Mouse (Mus musculus) hindbrain, postnatal 0 days (tissue): Measurements from ENCODE around the gene Parm1. TPM values are rescaled to one million over a fixed set of nuclear protein-coding genes. Genes with fewer than 3 reads are reported as not detected.
A peak's percentile ranks its signal among the peaks of the same experiment; 100 is the strongest.

Experiments used
- ATAC-seq: fragments of 200-750 bp; cut with Nextera tagmentation; 2 replicates; pipeline ENCODE4 v1.8.0; 2017; ENCODE audit warnings: mild to moderate bottlenecking, moderate TSS enrichment, moderate library complexity
- DNase-seq: peaks from one replicate; pipeline ENCODE4 v3.0.0-alpha.2; 2015; ENCODE audit warnings: low spot score
- H3K27ac ChIP-seq: fragments of 300-500 bp; sonication (generic); 2 replicates; pipeline ENCODE4 v1.5.1; 2014; ENCODE audit warnings: mild to moderate bottlenecking
- H3K27me3 ChIP-seq: fragments of 300-500 bp; sonication (generic); 2 replicates; pipeline ENCODE4 v1.6.1; 2014; ENCODE audit warnings: low read length, mixed read lengths; ENCODE audit not compliant: insufficient read depth
- H3K36me3 ChIP-seq: fragments of 300-500 bp; sonication (generic); 2 replicates; pipeline ENCODE4 v1.6.1; 2014; ENCODE audit warnings: low read length, mixed read lengths; ENCODE audit not compliant: insufficient read depth
- H3K4me1 ChIP-seq: fragments of 300-500 bp; sonication (generic); 2 replicates; pipeline ENCODE4 v1.6.1; 2014; ENCODE audit warnings: antibody characterized with exemption, low read length, mixed read lengths; ENCODE audit not compliant: insufficient read depth
- H3K4me2 ChIP-seq: fragments of 300-500 bp; sonication (generic); 2 replicates; pipeline ENCODE4 v1.6.1; 2014; ENCODE audit warnings: low read depth, mild to moderate bottlenecking, low read length, moderate library complexity, mixed read lengths
- H3K4me3 ChIP-seq: fragments of 300-500 bp; sonication (generic); 2 replicates; pipeline ENCODE4 v1.5.1; 2014; ENCODE audit warnings: low read length
- H3K9ac ChIP-seq: fragments of 300-500 bp; sonication (generic); replicated peaks from 2 replicates; pipeline ENCODE4 v1.6.1; 2014; ENCODE audit warnings: mild to moderate bottlenecking, low read length, moderate library complexity, mixed read lengths
- H3K9me3 ChIP-seq: fragments of 300-500 bp; sonication (generic); 2 replicates; pipeline ENCODE4 v1.6.1; 2016; ENCODE audit warnings: low read length, mixed read lengths
- CTCF ChIP-seq: IDR thresholded peaks from 2 replicates; pipeline ENCODE4 v1.5.1; 2016; ENCODE audit warnings: antibody characterized with exemption, control low read depth, low read depth
- WGBS: fragments of 180-500 bp; shearing (Covaris S2); extraction: QIAGEN DNeasy Blood & Tissue Kit; methylation state at CpG from one replicate; pipeline ENCODE4 v1.1.7; 2014; 5-methylcytosine and 5-hydroxymethylcytosine counted together
- polyA plus RNA-seq: library from polyadenylated mRNA; unstranded; fragments of >200 nt; fragmentation: Nextera tagmentation; extraction: Ambion mirVana; gene quantifications from 2 replicates; pipeline ENCODE4 v1.2.1, GENCODE M21; 2015
- total RNA-seq: library from RNA; depleted of rRNA; stranded (reverse); fragments of >200 nt; gene quantifications from 2 replicates; pipeline ENCODE4 v1.2.3, GENCODE M21; 2014; rRNA removed

The Parm1 gene
- total RNA-seq: 7.7 and 9.6 TPM in 2 replicates
- polyA plus RNA-seq: 8.1 and 8.4 TPM in 2 replicates

DNA sequence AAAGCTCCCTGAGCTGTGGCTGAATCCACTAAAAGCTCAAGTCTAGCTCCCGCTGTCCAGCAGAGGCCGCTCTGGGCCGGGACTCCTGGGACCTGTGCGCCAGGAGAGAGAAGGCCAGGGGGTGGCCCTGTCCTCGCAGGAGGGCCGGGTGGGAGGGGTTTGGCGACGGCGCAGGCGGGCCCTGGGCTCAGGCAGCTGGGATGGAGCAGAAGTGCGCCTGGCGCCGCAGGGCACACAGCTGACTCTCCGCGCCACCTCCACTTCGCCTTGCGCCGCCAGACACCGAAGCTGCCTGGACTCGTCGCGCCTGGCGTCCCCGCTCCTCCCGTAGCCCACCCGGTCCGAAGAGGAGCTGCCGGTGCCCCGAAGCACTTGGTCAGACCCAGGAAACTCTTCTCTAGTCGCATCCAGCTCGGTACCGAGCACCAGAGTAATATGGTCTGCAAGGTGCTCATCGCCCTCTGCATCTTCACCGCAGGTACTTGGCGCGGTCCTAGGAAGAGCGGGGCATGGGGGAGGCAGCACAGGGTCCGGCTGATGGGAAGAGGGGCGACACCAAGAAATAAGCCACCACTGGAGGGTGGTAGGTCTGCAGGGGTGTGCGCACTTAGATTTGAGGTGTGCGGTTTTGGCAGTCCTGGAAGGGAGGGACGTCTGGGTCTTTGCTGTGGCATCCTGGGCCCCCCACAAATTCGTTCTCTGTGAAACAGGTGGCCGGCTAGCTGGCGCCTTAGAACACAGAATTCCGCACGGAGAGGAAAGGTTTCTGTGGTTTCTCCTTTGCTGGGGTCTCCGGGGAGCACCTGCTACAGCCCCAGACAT is at the start of gene Parm1:
Gene Parm1, plus strand, starts transcription at position 136 of the 822 bp plus-strand sequence.
- ATAC-seq (peak; percentile 95), DNase-seq (peak; percentile 90)
- Histone ChIP-seq H3K4me2 (peak within 1 kb of the TSS; percentile 87), H3K36me3 (no peaks in the 10 kb centered on the region), H3K27me3 (no peaks in the 10 kb centered on the region), H3K4me3 (peak within 1 kb of the TSS; percentile 41), H3K9ac (peak within 1 kb of the TSS; percentile 35), H3K9me3 (no peaks in the 10 kb centered on the region), H3K4me1 (peaks cover 9% of the 10 kb centered on the region), H3K27ac (no peak within 1 kb of the TSS)
- TF ChIP-seq CTCF: peak; percentile 77
- 2% methylated on average over 46 of the region's 48 CpGs for WGBS

DNA sequence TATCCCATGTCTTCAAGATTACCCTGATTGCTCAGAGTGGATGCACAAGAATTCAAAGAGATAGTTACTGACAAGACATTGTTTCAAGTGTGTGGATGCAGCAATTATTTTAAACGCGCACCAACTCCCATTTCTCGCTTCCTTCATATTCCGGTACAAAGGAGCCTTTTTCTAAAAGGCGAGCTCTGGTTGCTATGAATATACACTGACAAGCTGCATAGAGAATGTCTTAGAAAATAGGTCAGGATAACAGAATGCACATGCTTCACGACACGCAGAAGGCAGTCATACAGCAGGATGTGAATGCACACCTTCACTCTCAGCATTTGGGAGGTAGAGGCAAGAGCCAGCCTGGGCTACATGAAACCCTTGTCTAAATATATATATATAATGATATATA is 42.2 kb upstream of the Parm1 start:
- H3K27me3 ChIP-seq: no peaks in the 10 kb centered on the region
- no peaks in the 10 kb centered on the region for H3K36me3 ChIP-seq
- H3K4me3 ChIP-seq: no peak overlapping the region
- H3K9me3 ChIP-seq: no peaks in the 10 kb centered on the region
- ATAC-seq (no peak), DNase-seq (peak; percentile 8)
- no peak overlapping the region for H3K9ac ChIP-seq
- no peak for TF ChIP-seq CTCF
- H3K4me2 ChIP-seq: no peak overlapping the region
- no peak overlapping the region for H3K27ac ChIP-seq
- H3K4me1 ChIP-seq: no peaks in the 10 kb centered on the region
- WGBS: 84% methylated on average over 7 of the region's 7 CpGs

DNA sequence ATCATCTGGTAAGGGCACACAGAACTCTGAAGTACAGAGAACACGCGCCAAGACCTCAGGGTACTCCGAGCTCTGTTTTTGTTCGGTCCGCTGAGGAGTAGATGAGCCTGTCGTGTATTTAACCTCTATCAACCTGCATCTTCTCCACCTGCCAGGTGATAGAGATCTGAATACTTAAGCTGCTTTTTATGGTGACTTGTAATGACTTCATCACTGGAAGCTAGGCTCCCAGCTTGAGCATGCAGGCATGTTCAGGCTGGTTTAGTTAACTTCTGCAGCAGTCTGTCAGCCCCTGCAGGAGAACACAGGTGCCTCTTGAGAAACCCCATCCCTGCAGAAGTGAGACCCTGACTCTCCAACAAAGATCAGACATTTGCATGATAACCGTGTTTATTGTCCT is 40.6 kb upstream of the Parm1 start:
- TF ChIP-seq CTCF: no peak
- WGBS: 83% methylated on average over 7 of the region's 7 CpGs
- Histone ChIP-seq H3K4me2 (no peak overlapping the region), H3K4me1 (no peaks in the 10 kb centered on the region), H3K9me3 (no peaks in the 10 kb centered on the region), H3K27ac (no peak overlapping the region), H3K27me3 (no peaks in the 10 kb centered on the region), H3K9ac (no peak overlapping the region), H3K4me3 (no peak overlapping the region), H3K36me3 (no peaks in the 10 kb centered on the region)
- ATAC-seq: no peak
- DNase-seq: no peak

DNA sequence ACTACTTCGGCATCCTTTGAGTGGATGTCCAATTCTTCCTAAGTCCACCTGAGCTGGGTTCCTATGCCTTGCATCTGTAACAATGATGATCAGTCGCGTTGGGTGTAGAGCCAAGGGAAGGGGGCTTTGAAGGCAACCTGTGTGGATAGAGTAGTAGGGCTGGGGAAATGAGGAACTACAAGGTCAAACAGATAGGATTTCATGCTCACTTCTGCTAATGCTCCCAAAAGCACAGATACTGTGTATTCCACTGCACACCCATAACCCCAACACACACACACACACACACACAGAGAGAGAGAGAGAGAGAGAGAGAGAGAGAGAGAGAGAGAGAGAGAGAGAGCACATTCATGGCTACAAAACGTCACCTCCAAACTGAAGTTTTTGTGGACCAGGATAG is 38.7 kb upstream of the Parm1 start:
- no peaks in the 10 kb centered on the region for H3K36me3 ChIP-seq
- no peak for TF ChIP-seq CTCF
- H3K27me3 ChIP-seq: no peaks in the 10 kb centered on the region
- DNase-seq: no peak
- H3K9me3 ChIP-seq: no peaks in the 10 kb centered on the region
- H3K4me1 ChIP-seq: no peaks in the 10 kb centered on the region
- H3K9ac ChIP-seq: no peak overlapping the region
- WGBS: 90% methylated on average over 4 of the region's 4 CpGs
- H3K4me3 ChIP-seq: no peak overlapping the region
- H3K27ac ChIP-seq: no peak overlapping the region
- no peak overlapping the region for H3K4me2 ChIP-seq
- ATAC-seq: no peak

DNA sequence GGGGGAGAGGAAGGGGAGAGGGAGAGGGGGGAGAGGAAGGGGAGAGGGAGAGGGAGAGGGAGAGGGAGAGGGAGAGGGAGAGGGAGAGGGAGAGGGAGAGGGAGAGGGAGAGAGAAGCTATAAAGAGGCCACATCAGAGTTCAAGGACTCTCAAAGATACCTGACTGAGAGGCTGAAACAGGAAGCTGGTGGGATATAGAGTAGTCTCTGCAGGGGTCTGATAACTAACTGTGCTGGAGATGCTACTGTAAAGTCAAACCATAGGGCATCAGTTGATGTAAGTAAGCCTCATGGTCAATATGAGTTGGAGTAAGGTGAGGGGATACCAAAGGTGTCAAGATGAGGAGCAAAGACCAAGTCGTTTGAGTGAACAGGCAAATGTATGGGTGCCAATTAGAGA is 37.3 kb upstream of the Parm1 start:
- 89% methylated on average over 1 of the region's 1 CpGs for WGBS
- no peak overlapping the region for H3K9ac ChIP-seq
- H3K27ac ChIP-seq: no peak overlapping the region
- H3K36me3 ChIP-seq: no peaks in the 10 kb centered on the region
- TF ChIP-seq CTCF: no peak
- H3K4me2 ChIP-seq: no peak overlapping the region
- no peaks in the 10 kb centered on the region for H3K27me3 ChIP-seq
- DNase-seq (no peak), ATAC-seq (no peak)
- no peaks in the 10 kb centered on the region for H3K4me1 ChIP-seq
- no peaks in the 10 kb centered on the region for H3K9me3 ChIP-seq
- no peak overlapping the region for H3K4me3 ChIP-seq

DNA sequence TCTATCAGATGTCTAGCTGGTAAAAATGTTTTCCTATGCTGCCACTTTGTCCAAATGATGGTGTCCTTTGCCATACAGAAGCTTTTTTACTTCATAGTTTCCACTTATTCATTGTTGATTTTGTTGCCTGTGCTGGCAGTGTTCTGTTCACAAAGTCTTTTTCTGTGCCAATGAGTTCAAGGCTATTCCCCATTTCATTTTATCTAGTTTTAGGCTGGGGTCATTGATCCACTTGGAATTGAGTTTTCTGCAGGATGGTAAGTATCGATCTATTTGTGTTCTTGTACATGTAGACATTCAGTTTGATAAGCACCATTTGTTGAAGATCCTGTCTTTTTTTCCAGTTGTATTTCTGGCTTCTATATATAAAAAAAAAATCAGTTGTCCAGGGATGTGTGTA is 33.1 kb upstream of the Parm1 start:
- Histone ChIP-seq H3K27me3 (no peaks in the 10 kb centered on the region), H3K9ac (no peak overlapping the region), H3K36me3 (no peaks in the 10 kb centered on the region), H3K4me1 (no peaks in the 10 kb centered on the region), H3K27ac (no peak overlapping the region), H3K9me3 (no peaks in the 10 kb centered on the region), H3K4me2 (no peak overlapping the region), H3K4me3 (no peak overlapping the region)
- no peak for DNase-seq
- 98% methylated on average over 1 of the region's 1 CpGs for WGBS
- TF ChIP-seq CTCF: no peak
- ATAC-seq: no peak

DNA sequence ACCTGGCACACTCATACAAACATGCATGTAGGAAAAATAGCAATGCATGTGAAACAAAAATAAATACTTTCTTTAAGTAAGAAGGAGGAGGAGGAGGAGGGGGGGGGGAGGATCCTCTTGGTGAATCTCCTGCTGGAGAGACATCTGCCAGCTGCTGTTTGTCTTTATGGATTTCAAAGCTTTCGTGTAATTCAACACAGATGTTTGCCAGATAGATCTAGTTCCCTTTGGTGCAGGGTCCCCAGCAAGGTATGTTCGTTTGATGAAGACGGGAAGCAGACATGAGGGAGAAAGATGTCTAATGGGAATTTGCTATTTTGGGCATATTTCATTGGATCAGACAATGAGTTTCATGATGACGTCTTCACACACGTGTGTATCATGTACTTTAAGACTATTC is 23.0 kb upstream of the Parm1 start:
- no peaks in the 10 kb centered on the region for H3K4me1 ChIP-seq

More for the DNA sequence above, 23.0 kb upstream of the Parm1 start:
- ATAC-seq (no peak), DNase-seq (no peak)
- Histone ChIP-seq H3K4me3 (no peak overlapping the region), H3K9me3 (no peaks in the 10 kb centered on the region), H3K4me2 (no peak overlapping the region), H3K36me3 (no peaks in the 10 kb centered on the region), H3K27ac (no peak overlapping the region), H3K9ac (no peak overlapping the region), H3K27me3 (no peaks in the 10 kb centered on the region)
- TF ChIP-seq CTCF: no peak
- 65% methylated on average over 5 of the region's 5 CpGs for WGBS
